Mouse (Mus musculus): ENCODE measurements around the gene Chst15.

Chst15 gene

GRCm38 (mm10) chr7:132269661-132270060, 47.4 kb downstream of the Chst15 start:
- no peak for TF ChIP-seq GATA4 (IDR thresholded peaks at IDR 0.05; ENCODE audit: insufficient replicate concordance, low read length)

GRCm38 (mm10) chr7:132267721-132268498, 49.1 kb downstream of the Chst15 start:
- no peak for TF ChIP-seq GATA4 (IDR thresholded peaks at IDR 0.05; ENCODE audit: insufficient replicate concordance, low read length)

GRCm38 (mm10) chr7:132264763-132265162, 52.3 kb downstream of the Chst15 start:
- TF ChIP-seq GATA4 (IDR thresholded peaks at IDR 0.05; ENCODE audit: insufficient replicate concordance, low read length) = no peak

GRCm38 (mm10) chr7:132263186-132263585, 53.8 kb downstream of the Chst15 start:
- TF ChIP-seq GATA4 (IDR thresholded peaks at IDR 0.05; ENCODE audit: insufficient replicate concordance, low read length) = no peak

- no peak; the same call in 1 of the 2 replicates for TF ChIP-seq GATA4 (IDR thresholded peaks at IDR 0.05; ENCODE audit: insufficient replicate concordance, low read length)
These were observed 54.3 kb downstream of the Chst15 start for GRCm38 (mm10) chr7:132262696-132263095.

- TF ChIP-seq GATA4 (IDR thresholded peaks at IDR 0.05; ENCODE audit: insufficient replicate concordance, low read length) = no peak
These were observed 55.1 kb downstream of the Chst15 start for GRCm38 (mm10) chr7:132261885-132262284.

GRCm38 (mm10) chr7:132260632-132261031, 56.4 kb downstream of the Chst15 start:
- no peak for TF ChIP-seq GATA4 (IDR thresholded peaks at IDR 0.05; ENCODE audit: insufficient replicate concordance, low read length)

GRCm38 (mm10) chr7:132258817-132259216, 58.2 kb downstream of the Chst15 start:
- no peak; the same call in 1 of the 2 replicates for TF ChIP-seq GATA4 (IDR thresholded peaks at IDR 0.05; ENCODE audit: insufficient replicate concordance, low read length)

GRCm38 (mm10) chr7:132258216-132258615, 58.8 kb downstream of the Chst15 start:
- no peak for TF ChIP-seq GATA4 (IDR thresholded peaks at IDR 0.05; ENCODE audit: insufficient replicate concordance, low read length)

- no peak for TF ChIP-seq GATA4 (IDR thresholded peaks at IDR 0.05; ENCODE audit: insufficient replicate concordance, low read length)
These were observed 63.5 kb downstream of the Chst15 start for GRCm38 (mm10) chr7:132253513-132253912.

GRCm38 (mm10) chr7:132253078-132253477, 64.0 kb downstream of the Chst15 start:
- no peak for TF ChIP-seq GATA4 (IDR thresholded peaks at IDR 0.05; ENCODE audit: insufficient replicate concordance, low read length)

- TF ChIP-seq GATA4 (IDR thresholded peaks at IDR 0.05; ENCODE audit: insufficient replicate concordance, low read length) = no peak
These were observed 67.4 kb downstream of the Chst15 start for GRCm38 (mm10) chr7:132249563-132250119.

GRCm38 (mm10) chr7:132247567-132247966, 69.5 kb downstream of the Chst15 start:
- TF ChIP-seq GATA4 (IDR thresholded peaks at IDR 0.05; ENCODE audit: insufficient replicate concordance, low read length) = no peak

- TF ChIP-seq GATA4 (IDR thresholded peaks at IDR 0.05; ENCODE audit: insufficient replicate concordance, low read length) = no peak
These were observed 69.9 kb downstream of the Chst15 start for GRCm38 (mm10) chr7:132247091-132247490.

- TF ChIP-seq GATA4 (IDR thresholded peaks at IDR 0.05; ENCODE audit: insufficient replicate concordance, low read length) = peak; percentile 55; the same call in 1 of the 2 replicates
These were observed 71.3 kb downstream of the Chst15 start for GRCm38 (mm10) chr7:132245730-132246129.

- no peak for TF ChIP-seq GATA4 (IDR thresholded peaks at IDR 0.05; ENCODE audit: insufficient replicate concordance, low read length)
These were observed 72.4 kb downstream of the Chst15 start for GRCm38 (mm10) chr7:132244637-132245036.

All from liver, adult (tissue).